Mouse (Mus musculus) mouse embryonic stem cell (cell line): ENCODE data around the gene Gorab.

Experiments used
- in situ Hi-C, 2 experiments: fragments of 300-500 bp; cut with MboI; formaldehyde crosslinking; loops; 1 replicate in 1 of 2; 3 replicates in 1 of 2; pipeline ENCODE4 v1.14.3; 2019 to 2020; ENCODE audit warnings: low sequenced_read_pairs in 2 of 2, low pct_unique_long_range_greater_than_20kb in 1 of 2, mixed read lengths in 1 of 2; ENCODE audit not compliant: unreplicated experiment in 1 of 2

Gorab gene

DNA sequence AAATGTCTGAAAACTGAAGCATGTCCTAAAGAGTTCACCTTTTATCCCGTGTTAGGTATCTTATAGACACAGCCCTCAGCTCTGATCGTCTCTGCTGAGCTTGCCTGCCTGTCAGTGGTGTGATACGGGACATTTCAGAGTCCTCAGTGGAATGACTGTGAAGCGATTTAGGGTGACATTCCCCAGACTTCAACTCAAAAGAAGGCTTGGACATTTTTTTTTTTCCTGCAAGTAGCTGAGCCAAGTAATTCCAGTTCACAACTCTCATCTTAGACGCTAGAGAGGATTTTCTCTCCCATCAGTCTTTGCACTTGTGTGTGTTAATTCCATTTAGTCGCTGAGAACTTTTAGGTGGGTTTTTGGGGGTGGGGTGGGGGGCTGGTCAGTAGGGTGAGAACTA, 42.7 kb downstream of the Gorab start:
- in situ Hi-C loops = no loop called here

DNA sequence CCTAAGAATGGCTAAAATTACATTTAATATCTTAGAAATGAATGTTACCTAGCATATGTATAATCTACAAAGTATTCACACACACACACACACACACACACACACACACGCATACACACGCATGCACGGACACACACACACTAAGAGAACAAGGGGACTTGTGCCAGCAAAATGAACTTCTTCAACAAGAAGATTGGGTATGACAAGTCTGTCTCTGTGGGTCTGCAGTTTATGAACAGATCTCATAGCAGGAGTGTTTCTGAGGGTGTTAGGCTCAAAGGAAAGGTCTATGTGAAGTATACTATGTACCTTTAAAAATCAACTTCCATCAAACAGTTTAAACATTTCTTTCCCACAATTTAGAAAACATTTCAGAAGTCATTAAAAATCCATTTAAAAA, 43.9 kb downstream of the Gorab start:
- in situ Hi-C loops = no loop called here

DNA sequence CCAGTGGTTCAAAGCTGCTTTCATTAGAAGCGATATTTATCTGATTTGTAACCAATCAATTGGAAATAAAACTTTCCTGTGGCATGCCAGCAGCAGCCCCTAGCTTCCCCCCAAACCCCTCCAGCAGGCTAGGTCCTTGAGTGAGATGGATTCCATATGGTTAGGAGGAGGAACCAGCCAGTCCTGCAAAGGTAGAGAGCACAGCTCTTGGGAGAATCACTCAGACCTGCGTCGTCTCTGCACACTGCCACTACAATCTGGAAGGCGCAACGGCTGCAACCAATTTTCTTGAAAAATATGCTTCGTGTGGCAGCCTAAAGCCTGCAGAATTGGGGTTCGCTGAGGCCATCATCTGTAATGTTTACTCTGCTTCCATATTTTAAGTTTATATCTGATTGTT, 45.3 kb downstream of the Gorab start:
- in situ Hi-C loops = no loop called here

DNA sequence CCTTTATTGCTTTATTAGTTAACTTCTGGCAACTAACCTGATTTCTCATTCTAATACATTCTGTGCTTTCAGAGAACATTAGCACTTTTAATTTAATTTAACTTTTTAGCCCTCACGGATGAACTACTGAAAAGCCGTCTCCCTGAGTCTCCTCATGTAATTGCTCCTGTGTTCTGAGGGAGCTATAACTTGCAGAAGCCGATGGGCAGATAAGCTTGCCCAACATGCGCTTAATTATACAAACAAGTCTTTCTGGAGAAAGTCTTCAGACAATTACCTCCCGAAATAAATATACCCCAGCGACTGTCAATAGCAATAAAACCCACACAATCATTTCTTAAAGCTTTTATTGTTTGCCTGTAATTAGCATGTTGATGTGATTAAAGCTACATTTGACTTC, 45.7 kb downstream of the Gorab start:
- in situ Hi-C loops = no loop called here

DNA sequence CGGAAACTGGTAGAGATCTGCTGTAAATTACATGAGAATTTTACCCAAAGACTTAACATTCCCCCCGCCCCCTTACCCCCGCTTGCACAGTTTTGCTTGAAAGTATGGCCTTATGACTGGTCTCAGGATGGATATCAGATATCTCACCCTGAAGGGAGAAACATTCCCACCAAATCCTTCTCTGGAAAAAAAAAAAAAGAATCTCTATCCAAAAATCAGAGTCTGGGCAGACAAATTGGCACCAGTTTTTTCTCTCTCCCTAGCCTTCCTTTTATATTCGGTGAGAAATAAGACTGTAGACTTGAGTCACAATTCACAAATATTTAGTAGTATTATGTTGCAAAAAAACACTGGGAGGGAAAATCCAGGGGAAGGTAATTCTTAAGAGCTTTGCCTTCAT, 47.3 kb downstream of the Gorab start:
- in situ Hi-C loops = no loop called here

DNA sequence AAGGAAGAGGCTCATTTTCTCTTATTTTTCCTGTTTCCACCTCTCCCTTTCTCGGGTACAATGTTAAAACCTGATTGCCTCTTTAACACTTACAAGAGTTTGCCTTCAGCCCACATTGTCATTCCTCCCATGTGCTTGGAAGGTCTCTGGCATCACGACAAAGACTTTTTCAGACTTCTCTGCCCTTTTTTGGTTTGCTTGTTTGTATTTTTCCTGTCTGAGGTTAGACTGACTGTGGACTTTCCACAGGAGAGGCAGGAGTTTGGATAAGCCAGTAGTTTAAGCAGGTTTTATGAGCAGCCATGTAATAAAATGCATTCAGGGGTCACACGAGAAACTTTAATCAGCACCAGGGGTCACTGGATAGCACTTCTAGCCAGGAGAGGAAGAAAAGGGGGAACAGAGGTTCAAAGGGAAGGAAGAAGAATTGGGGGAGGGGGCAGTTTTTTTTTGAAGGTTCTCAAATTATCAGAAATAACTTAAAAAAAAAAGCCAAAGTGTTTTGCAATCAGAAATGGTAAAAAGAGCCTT, 47.8 kb downstream of the Gorab start:
- in situ Hi-C loops = no loop called here

DNA sequence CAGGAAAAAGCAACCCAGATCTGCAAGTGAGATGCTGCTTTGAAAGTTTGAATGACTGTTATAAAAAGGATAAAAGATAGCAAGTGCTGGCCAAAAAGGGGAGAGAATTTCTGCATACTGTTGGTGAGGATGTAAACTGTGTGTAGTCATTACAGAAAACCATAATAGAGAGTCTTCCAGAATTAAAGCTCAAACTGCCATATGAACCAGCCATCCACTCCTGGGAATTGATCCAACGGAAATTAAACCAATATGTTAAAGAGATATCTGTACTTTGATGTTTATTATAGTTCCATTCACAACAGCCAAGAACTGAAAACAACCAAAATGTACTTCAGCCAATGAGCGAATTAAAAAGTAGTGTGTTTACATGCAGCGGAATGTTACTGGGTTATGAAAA, 52.5 kb downstream of the Gorab start:
- in situ Hi-C loops = no loop called here

DNA sequence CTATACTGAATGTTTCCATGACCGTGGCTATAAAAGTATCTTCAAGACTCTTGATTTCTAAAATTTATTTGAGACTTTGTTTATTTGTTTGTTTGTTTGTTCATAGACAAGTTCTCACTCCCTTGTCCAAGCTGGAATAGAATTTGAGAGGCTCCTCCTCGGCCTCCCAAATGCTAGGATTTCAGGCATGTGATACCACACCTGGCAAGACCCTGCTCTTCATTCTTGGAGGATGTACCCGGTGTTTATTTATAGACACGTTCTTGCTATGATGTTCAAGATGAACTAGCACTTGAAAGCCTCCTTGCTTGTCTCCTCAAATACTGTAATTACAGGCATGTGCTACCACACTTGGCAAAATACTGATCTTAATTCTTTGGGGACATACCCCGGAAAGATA, 57.9 kb downstream of the Gorab start:
- in situ Hi-C loops = no loop called here

DNA sequence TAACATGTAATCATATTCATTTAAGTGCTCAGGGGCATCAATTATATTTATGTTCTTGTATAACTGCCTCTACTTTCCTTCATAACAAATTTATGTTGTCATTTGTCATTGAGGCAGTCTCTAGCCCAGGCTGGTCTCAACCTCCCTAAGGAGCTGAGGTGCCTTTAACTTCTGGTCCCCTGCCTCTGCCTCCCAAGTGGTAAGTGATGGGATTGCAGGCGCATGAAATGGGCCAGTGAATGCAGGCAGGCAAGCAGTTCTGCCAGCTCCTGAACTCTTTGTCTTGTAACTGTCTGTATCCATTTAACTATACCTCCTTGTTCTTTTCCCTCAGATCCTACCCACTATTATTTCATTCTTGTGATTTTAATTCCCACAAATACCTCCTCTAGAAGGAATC, 58.5 kb downstream of the Gorab start:
- in situ Hi-C loops = no loop called here

DNA sequence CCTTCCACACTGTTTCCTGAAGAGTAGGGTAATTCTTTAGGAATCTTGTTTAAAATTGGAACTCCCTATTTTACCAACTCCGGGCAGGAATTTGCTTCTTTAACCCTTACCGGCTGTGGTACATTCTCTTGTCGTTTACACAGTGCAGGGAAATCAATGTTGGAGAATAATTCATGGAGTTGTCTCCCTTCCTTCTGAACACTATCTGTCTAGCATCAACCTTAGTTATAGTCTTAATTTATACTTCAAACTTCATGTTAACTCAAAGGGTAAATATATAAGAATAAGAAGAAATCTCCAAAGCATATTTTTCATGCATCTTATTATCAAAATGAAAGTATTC, 64.3 kb downstream of the Gorab start:
- in situ Hi-C loops = no loop called here

DNA sequence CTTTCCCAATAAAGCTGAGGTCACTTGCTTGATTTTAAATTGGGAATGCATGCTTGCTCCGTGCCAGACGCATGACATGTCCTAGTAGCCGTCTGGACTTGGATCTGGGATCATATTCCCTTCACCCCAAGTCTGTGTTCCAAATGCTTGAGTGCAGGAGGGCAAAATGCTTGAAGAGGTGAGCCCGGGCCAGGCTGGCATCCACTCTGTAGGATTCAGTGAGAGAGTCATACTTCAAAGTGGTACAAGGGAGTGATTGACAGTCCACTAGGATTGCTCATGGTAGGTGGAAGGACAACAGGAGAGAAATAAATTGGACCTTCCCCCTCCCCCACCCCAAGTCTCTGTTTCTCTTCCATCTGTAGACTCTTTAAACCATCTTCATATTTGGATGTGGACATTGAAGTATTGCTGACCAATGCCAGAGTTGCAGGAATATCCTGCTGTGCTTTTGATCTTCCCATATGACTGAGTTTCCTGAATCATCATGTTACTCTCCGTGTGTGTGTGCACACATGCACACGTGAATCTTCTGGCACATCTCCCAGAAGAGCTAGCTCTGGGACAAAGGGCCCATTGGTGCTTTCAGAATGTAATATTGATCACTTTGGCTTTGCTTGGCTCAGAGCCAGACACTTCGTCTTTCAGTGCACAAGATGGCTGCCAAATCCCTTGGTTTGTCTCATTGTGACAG, 64.8 kb downstream of the Gorab start:
- in situ Hi-C loops = no loop called here

DNA sequence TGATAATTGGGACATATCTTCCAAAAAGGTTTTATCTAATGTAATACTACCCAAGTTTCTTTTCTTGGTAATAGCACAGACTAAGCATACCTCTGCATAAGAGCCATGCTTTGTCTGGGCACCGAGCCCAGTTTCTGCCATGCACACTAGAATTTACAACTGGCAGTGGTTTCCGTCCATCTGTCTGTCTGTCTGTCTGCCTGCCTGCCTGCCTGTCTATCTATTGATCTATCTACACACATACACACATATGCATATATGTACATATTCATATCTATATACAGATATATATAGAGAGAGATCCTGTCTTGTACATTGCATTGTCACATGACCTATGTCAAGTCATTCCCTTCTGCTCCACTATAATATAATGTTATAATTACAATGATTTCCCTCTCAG, 65.6 kb downstream of the Gorab start:
- in situ Hi-C loops = no loop called here
